Comparison of ENCODE assay signal across 14 mouse cellular contexts in the genomic region with DNA sequence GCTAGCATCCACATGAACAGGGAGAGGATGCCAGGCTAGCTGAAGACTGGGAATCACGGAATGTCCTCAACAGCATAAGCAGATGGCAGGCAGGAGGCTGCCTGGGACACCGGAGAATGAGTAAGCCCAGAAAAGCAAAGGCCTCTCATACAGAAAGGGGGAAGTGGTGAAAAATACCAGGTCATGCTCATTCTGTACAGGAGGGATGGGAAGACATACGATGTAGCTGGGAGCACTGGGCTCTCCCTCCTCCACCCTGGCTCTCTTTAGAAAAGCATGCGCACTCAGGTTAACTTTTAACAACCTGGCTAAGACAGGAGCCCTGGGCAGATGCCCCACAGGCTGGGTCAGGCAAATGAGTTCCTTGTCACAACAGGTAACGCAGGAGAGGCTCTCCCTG. TPM values are rescaled to one million over a fixed set of nuclear protein-coding genes. Genes with fewer than 3 reads are reported as not detected.
DNase-seq lines count a peak whose midpoint lies in the region; ATAC-seq lines count a peak whose summit lies in the region.
"Had no signal": no experiment of that assay in that cellular context is flagged by ENCODE, and none has a peak within 500 bp of the region (broad histone marks: within the 10 kb centered on the region; RNA-seq: fewer than 3 reads in every experiment).

No protein-coding gene starts in this region.

- H3K4me1 ChIP-seq in kidney, embryonic 14.5 days (ENCODE audit: control insufficient read depth, insufficient read depth, low read length) = peaks cover 7% of the 10 kb centered on the region
- H3K4me1 ChIP-seq: heart, embryonic 15.5 days had no signal

- no peak overlapping the region for H3K4me3 ChIP-seq in kidney, embryonic 14.5 days (ENCODE audit: low read length)
- H3K4me3 ChIP-seq: heart, embryonic 15.5 days; midbrain, embryonic 10.5 days had no signal

- no peak overlapping the region for H3K4me2 ChIP-seq in kidney, embryonic 14.5 days (replicated peaks; ENCODE audit: low read depth, low read length)
- H3K4me2 ChIP-seq: heart, embryonic 15.5 days; lung, embryonic 14.5 days had no signal

- H3K9ac ChIP-seq in kidney, embryonic 14.5 days (ENCODE audit: low read depth, low read length) = no peak overlapping the region
- H3K9ac ChIP-seq: heart, embryonic 15.5 days; lung, embryonic 14.5 days had no signal

- peak; percentile 77 for DNase-seq in kidney, adult 11 months
- DNase-seq in kidney, adult 8-10 months = peak; percentile 64 to 71
- DNase-seq in layer of hippocampus, adult 9-10 months (ENCODE audit: low spot score) = peak; percentile 33
- DNase-seq in right cerebral cortex, postnatal 25 days = peak; percentile 37
- no peak for DNase-seq in gastrocnemius, postnatal 10 days
- no peak for DNase-seq in thymus, postnatal 36 days
- DNase-seq: adrenal gland, adult 8-10 months; gastrocnemius, postnatal 25 days; lung, embryonic 14.5 days; thymus, postnatal 14 days had no signal

- H3K36me3 ChIP-seq in kidney, embryonic 14.5 days (ENCODE audit: control insufficient read depth, insufficient read depth, low read length) = no peaks in the 10 kb centered on the region
- H3K36me3 ChIP-seq: heart, embryonic 15.5 days; midbrain, embryonic 10.5 days had no signal

- no peaks in the 10 kb centered on the region for H3K27me3 ChIP-seq in kidney, embryonic 14.5 days (ENCODE audit: control insufficient read depth, insufficient read depth, low read length)

- no peak overlapping the region for H3K27ac ChIP-seq in kidney, embryonic 14.5 days (ENCODE audit: low read depth, low read length)
- H3K27ac ChIP-seq: heart, embryonic 15.5 days; midbrain, embryonic 10.5 days had no signal

- ATAC-seq in kidney, embryonic 14.5 days (ENCODE audit: low FRiP score, low TSS enrichment) = no peak
- ATAC-seq: CD4-positive, CD25-positive, alpha-beta regulatory T cell, adult 4 months had no signal

- WGBS in kidney, embryonic 14.5 days = 76% methylated on average over 5 of the region's 5 CpGs

- no peaks in the 10 kb centered on the region for H3K9me3 ChIP-seq in kidney, embryonic 14.5 days (ENCODE audit: control insufficient read depth, low read length)
- H3K9me3 ChIP-seq: heart, embryonic 15.5 days; midbrain, embryonic 10.5 days had no signal

RNA-seq across cellular contexts. Expression of gene Sorcs2, which starts 28.5 kb away (rescaled TPM):
- polyA plus RNA-seq in kidney, embryonic 14.5 days (2014; fragmentation: Nextera tagmentation; extraction: Ambion mirVana) = 7.1 and 10.3 TPM in 2 replicates
- 10 to 100 TPM; 15.6 to 16.0 TPM for total RNA-seq in gastrocnemius, postnatal 10 days (2021)

RNA-seq across cellular contexts. Expression of gene Grpel1, which starts 38.4 kb away (rescaled TPM):
- 60.1 and 61.8 TPM in 2 replicates for polyA plus RNA-seq in kidney, embryonic 14.5 days (2014; fragmentation: Nextera tagmentation; extraction: Ambion mirVana)
- 10 to 100 TPM; 32.7 to 36.2 TPM for total RNA-seq in gastrocnemius, postnatal 10 days (2021)

RNA-seq across cellular contexts. Expression of gene Tada2b, which starts 57.7 kb away (rescaled TPM):
- 3.4 and 3.8 TPM in 2 replicates for polyA plus RNA-seq in kidney, embryonic 14.5 days (2014; fragmentation: Nextera tagmentation; extraction: Ambion mirVana)
- 10 to 100 TPM; 12.0 to 12.1 TPM for total RNA-seq in gastrocnemius, postnatal 10 days (2021)

RNA-seq across cellular contexts. Expression of gene Ccdc96, which starts 58.0 kb away (rescaled TPM):
- 0.17 and 0.58 TPM in 2 replicates for polyA plus RNA-seq in kidney, embryonic 14.5 days (2014; fragmentation: Nextera tagmentation; extraction: Ambion mirVana)
- total RNA-seq in gastrocnemius, postnatal 10 days (2021) = under 1 TPM; 0.12 to 0.16 TPM
- polyA plus RNA-seq: CD4-positive, CD25-positive, alpha-beta regulatory T cell, adult 4 months had no signal

Comparison
In these comparisons a context has a peak if more than half of its experiments do, and no peak if none do; other contexts are left out.
1. DNase-seq: peak in kidney, adult 11 months (single experiment), kidney, adult 8-10 months (2 of 2), layer of hippocampus, adult 9-10 months (single experiment) and right cerebral cortex, postnatal 25 days (single experiment); none in gastrocnemius, postnatal 10 days (single experiment) and thymus, postnatal 36 days (0 of 2).